ENCODE assay signal across 8 mouse cellular contexts in the genomic region with DNA sequence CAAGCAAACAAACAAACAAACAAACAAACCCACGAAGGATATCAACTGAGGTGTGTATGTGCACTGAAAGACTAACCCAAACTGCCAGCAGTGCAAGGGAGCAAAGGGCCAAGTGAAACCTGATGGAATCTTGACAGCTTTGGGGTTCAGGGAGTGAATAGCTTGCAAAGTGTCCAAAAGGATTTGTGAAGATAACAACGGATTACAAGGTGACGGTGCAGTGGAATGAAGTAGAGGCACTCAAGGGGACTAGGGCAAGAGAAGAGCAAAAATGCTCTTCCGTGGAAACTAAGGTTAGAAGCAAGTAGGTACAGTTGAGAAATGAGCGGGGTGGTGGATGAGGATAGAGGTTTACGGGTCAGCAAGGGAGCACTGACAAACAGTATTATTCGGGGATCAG. TPM values are rescaled to one million over a fixed set of nuclear protein-coding genes. Genes with fewer than 3 reads are reported as not detected.
DNase-seq lines count a peak whose midpoint lies in the region; ATAC-seq and TF ChIP-seq lines count a peak whose summit lies in the region.

No protein-coding gene starts in this region.

- peak overlapping the region; percentile 79 for H3K4me2 ChIP-seq in heart, embryonic 15.5 days
- H3K4me2 ChIP-seq in liver, postnatal 0 days (ENCODE audit: low read depth, low read length), result peak overlapping the region; percentile 76

- H3K27me3 ChIP-seq in heart, embryonic 15.5 days, result no peaks in the 10 kb centered on the region
- H3K27me3 ChIP-seq in liver, postnatal 0 days (ENCODE audit: insufficient read depth, low read length), result no peaks in the 10 kb centered on the region

- ATAC-seq in heart, embryonic 15.5 days (replicated peaks; ENCODE audit: insufficient number of reproducible peaks, insufficient read depth, low FRiP score, low read depth), result no peak
- ATAC-seq in liver, postnatal 0 days, result no peak
- ATAC-seq in inflammation-experienced regulatory T-cells, adult 6 months, result no peak

- no peaks in the 10 kb centered on the region for H3K36me3 ChIP-seq in heart, embryonic 15.5 days
- H3K36me3 ChIP-seq in liver, postnatal 0 days (replicated peaks; ENCODE audit: insufficient read depth, low read length), result no peaks in the 10 kb centered on the region

- peaks cover 22% of the 10 kb centered on the region for H3K4me1 ChIP-seq in heart, embryonic 15.5 days (replicated peaks)
- H3K4me1 ChIP-seq in liver, postnatal 0 days (ENCODE audit: insufficient read depth), result peaks cover 10% of the 10 kb centered on the region

- peak overlapping the region; percentile 97 for H3K27ac ChIP-seq in heart, embryonic 15.5 days
- no peak overlapping the region for H3K27ac ChIP-seq in liver, postnatal 0 days (ENCODE audit: low read depth)

- H3K4me3 ChIP-seq in heart, embryonic 15.5 days, result peak overlapping the region; percentile 75
- peak overlapping the region; percentile 95 for H3K4me3 ChIP-seq in liver, postnatal 0 days (ENCODE audit: low read depth, low read length)

- intact Hi-C loops in left cerebral cortex, postnatal 4 days (cut with DNase I), result no loop called here

- no peaks in the 10 kb centered on the region for H3K9me3 ChIP-seq in heart, embryonic 15.5 days (replicated peaks)
- H3K9me3 ChIP-seq in liver, postnatal 0 days (ENCODE audit: low read length), result no peaks in the 10 kb centered on the region

- TF ChIP-seq CTCF in liver, postnatal 0 days (IDR thresholded peaks at IDR 0.05; ENCODE audit: low read depth), result no peak

- no peak for TF ChIP-seq EP300 in liver, postnatal 0 days (IDR thresholded peaks at IDR 0.05; ENCODE audit: low read depth)

- H3K9ac ChIP-seq in heart, embryonic 15.5 days, result peak overlapping the region; percentile 96
- H3K9ac ChIP-seq in liver, postnatal 0 days (replicated peaks), result peak overlapping the region; percentile 93

- peak; percentile 4 to 54 for DNase-seq in adrenal gland, adult (ENCODE audit: inconsistent age in 2 of 2, low spot score in 1 of 2)
- DNase-seq in adrenal gland, postnatal 36 days, result no peak
- DNase-seq in spleen, adult 12 weeks (ENCODE audit: low spot score), result peak; percentile 0
- DNase-seq in spleen, adult 18-20 months, result no peak
- DNase-seq in liver, postnatal 0 days, result peak; percentile 15
- DNase-seq in left cerebral cortex, postnatal 4 days, result no peak

- WGBS in heart, embryonic 15.5 days, result 2% methylated on average over 7 of the region's 7 CpGs
- WGBS in liver, postnatal 0 days (ENCODE audit: insufficient replicate concordance), result 4% methylated on average over 7 of the region's 7 CpGs

RNA-seq across cellular contexts. Expression of gene Braf, which starts 1.2 kb away (rescaled TPM):
- total RNA-seq in adrenal gland, postnatal 36 days (2021), result 10 to 100 TPM; 40.2 to 41.4 TPM
- polyA plus RNA-seq in heart, embryonic 15.5 days (2015; fragmentation: Nextera tagmentation; extraction: Ambion mirVana), result 8.7 and 11.0 TPM in 2 replicates
- 2.2 and 2.7 TPM in 2 replicates for polyA plus RNA-seq in liver, postnatal 0 days (2015; fragmentation: Nextera tagmentation; extraction: Ambion mirVana)
- polyA plus RNA-seq in inflammation-experienced regulatory T-cells, adult 6 months (2017; shearing (Covaris generic)), result 10 to 100 TPM; 11.2 to 18.8 (median 18.2) TPM
- total RNA-seq in left cerebral cortex, postnatal 4 days (2021), result 10 to 100 TPM; 67.1 to 75.6 TPM

Comparison
In these comparisons a context has a peak if more than half of its experiments do, and no peak if none do; other contexts are left out.
1. DNase-seq: peak in adrenal gland, adult (2 of 2), spleen, adult 12 weeks (single experiment) and liver, postnatal 0 days (single experiment); none in adrenal gland, postnatal 36 days (0 of 2), spleen, adult 18-20 months (0 of 2) and left cerebral cortex, postnatal 4 days (single experiment).